Mouse (Mus musculus) retina, adult 2 months (tissue): ENCODE measurements at regions not wholly inside any gene's neighbourhood (a gene's known extent, or its start where the extent isn't known, plus 50 kb on each side); places are given as distances from the start of the nearest gene placed in this dataset.

ENCODE experiments used
- DNase-seq: peaks from one replicate; pipeline ENCODE4 v3.0.0-alpha.2; 2012; ENCODE audit warnings: low read depth, low spot score

DNA sequence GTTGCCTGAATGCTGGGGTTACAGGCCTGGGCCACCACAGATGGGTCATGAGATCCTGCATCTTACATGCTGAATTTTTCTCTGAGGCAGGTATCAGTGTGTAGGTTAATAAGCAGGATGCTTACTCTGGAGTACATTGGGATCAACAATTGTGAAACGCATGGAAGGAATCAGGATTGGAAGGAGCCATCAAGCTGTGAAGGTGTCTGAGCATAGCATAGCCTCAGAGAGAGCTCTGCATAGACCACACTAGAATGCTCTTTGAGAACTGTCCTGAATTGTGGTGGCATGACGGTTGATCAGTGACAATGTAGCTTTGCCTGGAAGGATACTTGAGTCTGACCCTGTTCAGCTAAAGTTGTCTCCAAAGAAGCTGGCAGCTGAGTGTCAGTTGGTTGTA lies 1245.7 kb upstream of the A1bg start:
- DNase-seq: no peak

DNA sequence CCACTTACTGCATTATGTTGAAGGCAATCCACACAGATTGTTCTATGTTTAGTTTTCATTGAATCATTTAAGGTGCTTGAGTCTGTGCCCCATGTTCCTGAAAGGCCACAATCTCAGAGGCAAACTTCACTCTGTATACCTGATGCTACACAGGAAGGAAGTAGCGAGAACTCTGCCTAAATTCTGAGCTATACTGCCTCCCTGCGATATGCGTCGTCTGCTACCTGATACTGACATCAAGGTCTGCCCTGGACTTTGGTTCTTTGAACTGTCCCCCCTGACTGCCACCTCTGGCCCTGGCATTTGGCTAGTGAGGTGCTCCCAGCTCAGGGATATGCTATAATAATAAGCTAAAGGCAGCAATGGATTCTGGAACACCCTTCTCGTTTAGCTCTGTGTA lies 1244.0 kb upstream of the A1bg start:
- no peak for DNase-seq

DNA sequence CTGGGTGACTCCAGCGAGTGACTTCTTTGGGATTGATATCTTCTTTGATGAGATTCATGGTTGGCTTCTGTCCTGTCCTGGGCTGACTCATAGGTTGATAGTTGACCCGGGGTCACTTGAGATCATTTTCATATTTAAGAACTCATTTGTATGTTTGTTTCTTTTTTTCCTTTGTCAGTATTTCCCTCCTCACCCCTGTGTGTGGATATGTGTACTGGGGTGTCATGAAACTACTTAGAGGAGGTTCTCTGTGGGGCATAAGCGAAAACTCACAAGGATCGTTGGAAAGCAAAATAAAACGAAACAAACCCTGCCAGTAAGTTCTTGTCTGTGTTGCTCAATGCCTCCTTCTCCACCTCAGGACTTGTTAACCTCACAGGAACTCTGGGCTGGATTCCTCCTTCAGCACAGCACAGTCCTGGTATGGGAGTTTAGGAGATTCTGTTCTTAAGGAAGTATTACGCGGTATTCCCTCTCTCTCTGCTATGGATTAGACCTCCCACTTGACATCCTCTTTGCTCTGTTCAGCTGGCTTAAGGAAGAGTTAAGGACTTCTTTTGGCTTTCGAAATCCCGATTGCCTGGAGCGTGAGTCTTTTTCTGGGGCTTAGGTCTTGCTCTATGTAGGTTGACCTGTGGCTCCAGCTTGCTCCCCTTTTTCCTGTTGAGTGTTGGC lies 1243.2 kb upstream of the A1bg start:
- DNase-seq: no peak

DNA sequence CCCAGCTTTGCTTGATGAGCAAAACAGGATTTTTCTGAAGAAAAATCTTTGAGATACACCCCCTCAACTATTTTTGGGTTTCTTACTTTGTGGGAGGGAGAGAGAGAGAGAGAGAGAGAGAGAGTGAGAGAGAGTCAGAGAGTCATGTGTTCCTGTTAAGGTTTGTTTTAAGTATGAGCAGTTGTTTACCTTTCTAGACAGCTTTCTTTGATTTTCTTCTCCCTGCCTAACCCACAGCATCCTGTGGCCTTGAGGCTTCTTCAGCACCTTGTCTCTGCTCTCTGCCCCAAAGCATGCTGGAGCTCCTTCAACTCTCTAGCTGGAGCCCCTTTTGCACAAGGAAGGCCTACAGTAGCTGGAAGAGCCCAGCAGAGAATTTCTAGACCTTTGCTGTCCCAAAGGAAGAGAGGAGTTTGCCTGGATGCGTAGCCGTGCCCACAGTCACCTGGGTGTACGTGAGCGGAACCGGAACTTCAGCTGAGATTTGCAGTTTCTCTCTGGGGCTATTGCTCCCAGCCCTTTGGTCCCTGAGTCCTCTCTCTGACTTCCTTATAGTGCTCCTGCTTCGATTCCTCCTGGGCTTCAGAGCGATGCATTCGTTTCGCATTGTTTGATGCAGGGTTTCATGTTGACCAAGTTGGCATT lies 1242.1 kb upstream of the A1bg start:
- no peak for DNase-seq

DNA sequence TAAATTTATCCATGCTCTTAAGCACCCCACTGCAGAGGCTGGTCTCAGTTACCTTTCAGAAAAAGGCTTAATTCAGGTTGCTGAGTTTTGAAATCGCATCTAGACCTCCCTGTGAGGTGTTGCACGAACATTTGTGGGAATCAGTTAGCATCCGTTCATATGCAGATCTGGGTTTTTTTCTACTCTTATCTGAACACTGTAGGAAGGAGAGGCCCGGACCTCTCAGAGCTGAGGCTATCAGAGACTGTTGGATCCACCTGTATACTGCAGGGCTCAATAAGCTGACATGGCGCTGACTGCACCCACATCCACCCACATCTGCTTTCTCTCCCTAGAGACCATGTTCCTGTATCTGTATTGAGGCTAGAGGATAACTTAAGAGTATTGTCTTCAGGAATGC lies 1240.4 kb upstream of the A1bg start:
- DNase-seq: no peak

DNA sequence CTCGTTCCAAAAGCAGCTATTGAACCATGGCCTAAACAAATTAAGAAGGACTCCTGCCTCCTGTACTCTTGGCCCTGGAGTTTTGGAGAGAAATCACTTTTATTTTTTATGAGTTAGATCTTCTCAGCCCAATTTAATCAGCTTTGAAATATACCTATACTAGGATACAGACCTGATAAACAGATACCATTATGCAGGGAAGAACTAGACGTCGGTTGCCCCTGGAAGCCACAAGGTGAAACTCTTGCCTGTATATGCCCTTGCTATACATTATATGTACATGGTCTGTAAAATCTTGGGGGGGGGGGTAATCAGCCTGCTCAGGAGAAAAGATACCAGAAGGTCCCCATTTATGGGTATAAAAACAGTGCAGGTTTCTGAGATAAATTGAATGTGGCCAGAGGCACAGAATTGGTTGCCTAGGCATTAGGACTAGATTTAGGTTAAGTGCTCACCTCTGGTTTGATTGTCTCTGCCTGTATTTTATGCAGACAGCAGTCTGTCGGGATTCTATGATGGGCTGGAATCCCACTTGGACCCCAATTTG lies 1239.9 kb upstream of the A1bg start:
- DNase-seq: no peak

DNA sequence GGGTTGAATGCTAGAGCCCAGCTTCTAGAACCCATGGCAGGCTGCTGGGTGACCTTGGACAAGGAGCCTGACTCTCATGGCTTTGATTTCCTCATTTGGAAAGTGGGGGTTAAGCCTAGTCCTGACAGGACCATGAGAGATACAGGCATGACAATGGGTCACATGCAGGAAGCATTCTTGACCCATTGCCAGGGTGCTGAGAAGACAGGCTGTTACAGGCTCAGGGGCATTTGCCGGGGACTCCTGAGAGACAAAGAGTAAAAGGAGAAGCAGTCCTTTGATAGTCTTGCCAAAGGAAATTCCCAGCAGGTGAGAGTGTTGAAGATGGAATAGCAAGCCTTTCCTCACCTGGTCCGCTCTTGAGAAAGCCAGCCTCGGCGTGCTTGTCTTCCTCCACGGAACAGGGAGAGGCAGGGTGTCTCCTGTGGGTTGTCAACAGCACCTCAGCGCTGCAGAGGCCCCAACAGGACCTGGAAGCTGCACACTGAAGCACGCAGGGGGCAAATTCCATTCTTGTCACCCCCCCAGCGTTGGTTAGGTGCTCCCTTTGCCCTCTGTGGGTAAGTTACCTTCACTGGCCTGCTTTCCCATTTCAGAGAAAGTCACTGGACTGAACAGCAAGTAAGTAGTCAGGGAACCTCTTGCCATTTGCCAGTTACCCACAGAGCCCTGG lies 1239.3 kb upstream of the A1bg start:
- no peak for DNase-seq

DNA sequence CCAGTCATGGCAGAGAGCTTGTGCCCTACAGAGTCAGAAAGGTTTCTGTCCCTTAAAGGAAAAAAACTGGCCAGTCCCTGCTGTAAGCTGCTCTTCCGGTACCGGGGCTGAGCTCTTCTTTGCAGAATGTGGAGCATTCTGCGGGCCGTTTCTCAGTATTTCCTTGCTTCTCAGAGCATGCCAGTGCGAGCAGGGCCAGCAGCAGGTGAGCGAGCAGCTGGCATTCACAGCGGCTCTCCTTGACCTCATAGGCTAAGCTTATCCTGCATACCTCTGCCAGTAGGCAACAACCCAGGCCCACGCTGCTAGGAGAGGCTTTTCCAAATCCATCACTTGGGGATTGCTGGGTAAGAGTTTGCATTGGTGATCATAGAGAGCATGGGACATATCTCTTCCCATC lies 1238.2 kb upstream of the A1bg start:
- no peak for DNase-seq

DNA sequence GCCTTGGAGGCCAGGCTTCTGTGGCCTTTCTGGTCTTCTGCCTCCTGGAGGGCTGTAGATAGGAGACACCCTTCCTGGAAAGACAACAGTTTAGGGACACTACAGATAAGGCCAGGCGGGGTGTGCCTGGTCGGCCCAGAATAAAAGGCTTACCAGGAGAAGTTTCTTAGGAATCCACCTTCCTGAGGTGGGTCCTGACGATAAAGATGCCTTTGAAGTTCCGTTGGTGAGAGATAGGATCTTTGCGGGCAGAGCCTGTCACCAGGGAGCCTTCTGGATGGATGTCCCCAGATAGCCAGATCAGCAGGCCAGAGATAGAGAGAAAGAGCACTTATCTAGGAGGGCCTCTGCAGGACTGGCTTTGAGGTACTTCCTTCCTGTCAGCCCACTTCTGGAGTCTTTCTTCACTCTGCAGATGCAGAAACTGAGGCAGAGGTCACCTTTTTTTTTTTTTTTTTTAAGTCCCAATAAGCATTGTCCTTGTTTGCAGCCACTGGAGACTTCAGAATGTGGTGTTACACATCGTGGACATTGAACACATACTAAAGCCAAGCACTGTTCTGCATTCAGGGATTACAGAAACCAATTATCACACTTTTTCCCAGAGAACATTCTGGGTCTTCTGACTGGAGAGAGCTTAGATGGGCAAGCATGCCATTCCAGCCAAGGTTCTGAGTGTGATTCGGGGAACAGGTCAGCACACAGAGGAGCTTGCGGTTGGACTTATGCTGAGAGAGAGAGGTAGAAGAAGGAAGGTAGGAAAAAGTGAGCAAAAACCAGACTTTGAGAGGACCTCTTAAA lies 1236.3 kb upstream of the A1bg start:
- no peak for DNase-seq

DNA sequence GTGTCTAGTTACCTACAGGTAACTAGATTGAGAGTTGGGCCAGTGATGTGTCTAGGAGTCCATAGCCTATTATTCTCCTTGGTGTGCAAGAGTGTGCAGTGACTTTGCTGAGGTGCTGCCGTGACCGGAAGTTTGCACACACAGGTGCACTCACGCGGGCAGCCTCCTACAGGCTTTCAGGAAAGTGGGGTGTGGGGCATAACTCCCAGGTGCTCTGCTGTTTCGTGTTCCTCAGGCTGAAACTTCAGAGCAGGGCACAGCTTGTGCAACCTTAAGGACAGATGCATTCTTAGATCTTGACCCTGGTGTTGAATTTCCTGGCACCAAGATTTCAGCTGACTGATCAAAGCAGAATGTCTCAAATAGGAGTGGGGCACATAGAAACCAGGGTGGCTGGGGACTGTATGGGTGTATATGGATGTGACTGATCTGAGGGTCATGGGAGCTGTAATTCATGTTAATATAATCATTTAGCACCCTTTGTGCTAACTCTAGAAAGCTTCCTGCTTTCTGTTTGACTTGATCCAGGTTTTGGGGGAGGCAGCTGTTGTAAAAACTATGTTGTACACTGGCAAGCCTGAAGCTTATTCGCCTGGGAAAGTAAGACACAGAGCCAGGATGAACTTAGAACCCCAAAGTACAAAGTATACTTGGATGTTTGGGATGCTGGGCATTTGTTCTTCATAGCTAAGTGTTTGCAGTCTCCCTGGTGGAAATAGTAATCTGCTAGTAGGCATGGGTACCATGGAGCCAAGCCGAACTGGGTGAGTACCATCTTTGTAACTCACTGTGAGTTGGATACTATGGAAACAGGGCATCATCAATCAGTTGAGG lies 1234.6 kb upstream of the A1bg start:
- DNase-seq: no peak

DNA sequence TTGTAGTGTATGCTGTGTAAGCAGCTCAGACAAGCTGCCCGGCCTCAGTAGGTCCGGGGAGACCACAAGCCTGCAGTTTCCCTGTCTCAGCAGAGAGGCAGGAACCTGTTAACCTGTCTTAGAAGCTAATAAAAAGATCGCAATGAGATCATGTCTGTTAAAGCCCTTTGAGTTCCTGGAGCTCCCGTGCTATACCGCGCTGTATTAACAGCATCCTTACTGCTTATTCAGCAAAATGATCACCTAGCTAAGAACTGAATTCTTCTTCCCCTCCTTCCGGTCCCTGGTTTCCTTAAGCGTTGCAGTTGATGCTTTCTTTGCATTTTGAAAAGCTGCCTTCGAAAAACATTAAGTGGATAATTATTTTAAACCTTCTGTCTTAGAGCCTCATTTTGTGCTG lies 1230.4 kb upstream of the A1bg start:
- no peak for DNase-seq

DNA sequence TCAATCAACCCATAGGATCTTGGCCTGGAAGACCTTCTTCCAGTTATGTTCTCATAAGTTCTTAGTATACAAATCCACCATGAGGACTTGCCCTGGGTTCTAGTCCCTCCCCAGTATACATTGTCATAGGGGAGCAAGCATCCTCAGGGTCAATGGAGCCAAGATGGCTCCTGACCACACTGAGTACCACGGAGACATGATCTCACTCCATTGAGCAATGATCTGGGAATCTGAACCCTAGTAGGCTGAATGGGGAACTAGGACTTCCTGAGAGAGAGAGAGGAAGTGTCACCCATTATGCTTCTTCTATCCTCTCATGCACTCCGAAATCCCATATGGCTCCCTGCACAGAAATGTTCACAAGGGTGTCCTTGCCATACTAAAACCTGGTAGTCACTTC lies 1229.3 kb upstream of the A1bg start:
- DNase-seq: no peak

DNA sequence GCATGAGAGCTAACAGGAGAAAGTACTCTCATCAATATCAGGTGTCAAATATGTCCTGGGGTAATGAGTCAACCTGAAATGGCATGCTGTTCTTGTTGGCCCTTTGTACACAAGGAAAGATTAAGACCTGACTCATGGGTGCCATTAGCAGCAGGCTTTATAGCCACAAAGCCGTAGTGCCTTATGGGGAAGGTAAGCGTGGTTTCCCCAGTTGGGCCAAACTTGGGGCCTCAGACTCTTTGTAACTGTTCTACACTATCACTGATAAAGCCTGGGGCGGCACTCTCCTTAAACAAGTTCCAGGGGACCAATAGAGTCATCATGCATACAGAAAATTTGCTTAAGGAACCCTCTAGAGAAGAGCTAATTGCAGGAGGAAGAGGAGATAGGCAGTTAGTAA lies 1228.9 kb upstream of the A1bg start:
- no peak for DNase-seq

DNA sequence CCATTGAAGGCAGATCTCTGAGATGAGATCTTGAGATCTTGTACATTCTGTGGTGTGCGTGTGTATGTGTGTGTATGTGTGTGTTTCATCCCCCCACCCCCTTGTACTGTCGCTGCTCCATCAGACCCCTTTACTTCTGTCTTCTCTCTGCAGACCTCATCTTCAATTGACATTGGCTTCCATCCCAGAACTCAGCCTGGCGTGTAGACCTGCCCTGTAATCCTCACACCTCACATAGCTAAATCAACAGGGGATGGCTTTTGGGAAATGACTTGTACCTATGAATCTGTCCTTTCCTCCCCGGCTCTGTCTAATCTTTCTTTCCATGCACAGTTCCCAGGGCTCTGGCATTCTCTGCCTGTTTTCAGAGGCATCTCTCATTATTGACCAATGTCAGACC lies 1227.5 kb upstream of the A1bg start:
- no peak for DNase-seq

DNA sequence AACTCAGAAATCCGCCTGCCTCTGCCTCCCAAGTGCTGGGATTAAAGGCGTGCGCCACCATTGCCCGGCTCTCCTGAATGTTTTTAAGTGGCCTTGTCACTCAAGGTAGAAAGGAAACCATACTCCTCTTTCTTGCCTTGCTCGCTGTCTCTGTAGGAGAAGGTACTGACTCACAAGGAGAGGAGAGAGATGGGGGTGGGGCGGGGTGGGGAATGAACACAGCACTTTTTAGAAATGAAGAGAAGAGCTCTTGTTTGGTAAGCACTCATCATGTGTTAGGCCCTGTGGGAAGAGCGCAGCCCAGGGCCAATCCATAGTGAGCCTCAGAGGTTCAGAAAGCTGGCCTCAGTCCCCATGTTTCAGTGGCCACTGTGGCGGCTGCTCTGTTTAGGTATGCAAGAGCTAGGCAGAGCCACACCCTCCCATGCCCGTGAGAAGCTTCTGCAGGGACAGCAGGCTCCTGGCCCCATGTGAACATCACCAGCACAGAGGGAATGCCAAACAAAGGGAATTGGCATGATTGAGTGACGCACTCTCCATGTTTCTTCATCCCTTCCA lies 1225.9 kb upstream of the A1bg start:
- no peak for DNase-seq

DNA sequence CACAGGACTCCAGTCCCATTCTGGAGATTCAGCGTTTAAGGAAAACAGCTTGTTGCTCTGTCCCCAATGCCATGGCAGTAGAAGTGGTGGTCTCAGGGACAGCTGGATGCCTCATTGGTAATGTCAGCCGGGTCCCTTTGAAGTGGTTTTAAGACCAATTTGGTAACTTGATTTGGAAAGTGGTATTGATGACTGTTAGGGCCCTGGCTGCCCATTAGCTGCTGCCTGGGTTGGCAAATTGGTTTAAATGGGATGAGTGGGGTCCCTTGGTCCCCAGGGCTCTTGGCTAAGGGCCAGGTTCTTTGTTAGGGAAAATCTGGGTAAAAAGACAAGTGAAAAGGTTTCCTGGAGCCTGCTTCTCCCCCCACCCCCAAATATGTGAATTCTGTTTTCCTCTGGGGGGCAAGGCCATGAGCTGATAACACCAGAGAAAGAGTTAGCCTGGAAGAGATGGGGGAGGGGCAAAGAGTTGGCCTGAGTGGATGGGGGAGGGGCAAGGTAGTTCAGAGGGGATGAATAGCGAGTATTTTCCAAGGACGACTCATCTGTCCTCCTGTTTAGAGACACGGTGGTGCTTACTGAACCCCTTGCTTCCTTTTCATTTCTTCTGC lies 1224.6 kb upstream of the A1bg start:
- no peak for DNase-seq

DNA sequence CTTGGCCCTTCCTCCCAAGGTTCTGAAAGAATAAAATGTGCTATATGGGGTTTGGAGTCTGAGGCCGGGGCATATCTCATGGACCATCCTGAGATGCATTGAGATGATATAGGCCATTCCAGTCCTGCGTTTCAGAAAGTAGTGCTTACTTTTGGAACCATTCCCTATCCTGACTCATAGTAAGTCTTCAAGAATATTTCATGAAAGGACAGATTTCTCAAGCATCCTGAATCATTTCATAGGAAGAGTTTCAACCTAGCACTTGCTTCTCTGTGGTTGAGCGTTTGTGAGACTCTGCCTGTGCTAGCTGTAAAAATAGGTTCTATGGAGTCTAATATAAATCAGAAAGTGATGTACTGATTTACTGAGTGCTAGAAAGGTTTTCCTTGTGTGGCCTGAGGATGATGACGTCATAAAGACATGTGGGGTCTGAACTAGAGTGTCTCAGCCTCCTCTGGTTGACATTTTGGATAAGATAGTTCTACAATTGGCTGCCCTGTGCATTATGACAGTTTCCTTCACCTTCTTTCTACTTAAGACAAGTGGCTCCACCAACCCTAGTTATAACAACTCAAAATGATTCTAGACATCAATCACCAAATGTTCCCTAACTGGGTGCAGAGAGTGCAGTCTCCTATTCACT lies 1223.0 kb upstream of the A1bg start:
- DNase-seq: no peak

DNA sequence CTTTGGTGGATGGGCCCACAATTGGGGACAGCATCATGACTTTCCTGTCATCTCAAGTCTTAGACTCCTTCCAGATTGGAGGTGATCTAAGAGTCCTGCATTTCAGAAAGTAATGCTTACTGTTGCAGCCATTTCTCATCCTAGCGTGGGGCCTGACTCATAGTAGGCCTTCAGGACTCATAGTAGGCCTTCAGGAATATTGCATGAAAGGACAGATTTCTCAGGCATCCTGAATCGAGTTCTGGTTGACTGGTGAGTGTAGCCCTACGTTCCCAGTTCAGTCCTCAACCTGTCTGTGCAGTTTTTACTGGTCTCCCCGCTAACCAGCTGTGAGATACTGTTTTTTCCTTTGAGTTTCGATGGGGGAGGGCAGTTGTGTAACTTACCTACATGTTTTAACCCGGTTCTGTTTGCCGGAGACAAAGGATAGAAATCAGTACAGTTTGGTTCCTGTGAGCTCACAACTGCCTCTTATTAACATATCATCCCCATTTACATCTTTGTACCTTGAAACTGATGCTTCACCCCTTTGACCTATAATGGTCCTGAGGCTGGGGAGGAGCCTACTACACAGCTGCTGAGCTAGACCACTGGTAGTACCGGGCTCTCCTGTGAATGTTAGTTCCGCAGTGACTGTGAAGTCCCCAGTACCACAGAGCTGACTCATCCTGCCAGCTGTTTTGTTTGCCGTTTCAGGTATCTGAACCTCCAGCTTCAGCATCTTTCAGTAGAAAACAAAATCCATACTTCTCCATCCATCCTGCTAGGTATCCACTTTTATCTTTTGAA lies 1222.2 kb upstream of the A1bg start:
- no peak for DNase-seq

DNA sequence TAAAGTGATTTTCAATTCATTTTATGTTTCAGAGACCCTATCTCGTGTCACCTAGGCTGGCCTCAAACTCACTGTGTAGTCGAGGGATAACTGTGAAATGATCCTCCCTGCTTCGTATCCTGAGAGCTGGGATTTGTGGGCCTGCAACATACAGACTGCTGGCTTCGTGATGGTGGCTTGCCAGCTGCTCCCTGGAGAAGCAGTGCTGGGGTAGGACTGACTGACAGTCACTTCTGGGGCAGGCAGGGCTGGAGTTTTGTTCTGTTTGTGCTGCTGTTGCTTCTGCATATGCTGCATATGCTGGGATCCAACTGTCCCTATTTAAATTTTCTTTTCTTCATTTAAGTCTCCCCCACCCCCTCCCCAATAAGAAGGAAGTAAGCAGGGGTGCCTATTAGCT lies 1217.0 kb upstream of the A1bg start:
- no peak for DNase-seq
